Mouse (Mus musculus) heart, embryonic 13.5 days (tissue): ENCODE data around the gene Sufu. TPM values are rescaled to one million over a fixed set of nuclear protein-coding genes. Genes with fewer than 3 reads are reported as not detected.

Experiments
- ATAC-seq: fragments of 200-750 bp; cut with Nextera tagmentation; 2 replicates; pipeline ENCODE4 v1.8.0; 2017; ENCODE audit warnings: moderate TSS enrichment; ENCODE audit not compliant: insufficient number of reproducible peaks, low FRiP score, low TSS enrichment; ENCODE audit errors: extremely low read depth
- H3K27ac ChIP-seq: fragments of 300-500 bp; sonication (generic); replicated peaks from 2 replicates; pipeline ENCODE4 v1.5.1; 2015; ENCODE audit warnings: moderate library complexity, mild to moderate bottlenecking, inconsistent platforms
- H3K27me3 ChIP-seq: fragments of 300-500 bp; sonication (generic); replicated peaks from 2 replicates; pipeline ENCODE4 v1.6.1; 2015; ENCODE audit warnings: mild to moderate bottlenecking, inconsistent platforms
- H3K36me3 ChIP-seq: fragments of 300-500 bp; sonication (generic); 2 replicates; pipeline ENCODE4 v1.6.1; 2015; ENCODE audit warnings: mild to moderate bottlenecking, inconsistent platforms
- H3K4me1 ChIP-seq: fragments of 300-500 bp; sonication (generic); 2 replicates; pipeline ENCODE4 v1.6.1; 2015; ENCODE audit warnings: inconsistent platforms
- H3K4me2 ChIP-seq: fragments of 300-500 bp; sonication (generic); 2 replicates; pipeline ENCODE4 v1.6.1; 2015; ENCODE audit warnings: inconsistent platforms, mild to moderate bottlenecking, moderate library complexity
- H3K4me3 ChIP-seq: fragments of 300-500 bp; sonication (generic); 2 replicates; pipeline ENCODE4 v1.5.1; 2015; ENCODE audit warnings: moderate library complexity, mild to moderate bottlenecking, inconsistent platforms
- H3K9ac ChIP-seq: fragments of 300-500 bp; sonication (generic); 2 replicates; pipeline ENCODE4 v1.6.1; 2015; ENCODE audit warnings: inconsistent platforms, mild to moderate bottlenecking, moderate library complexity
- H3K9me3 ChIP-seq: fragments of 300-500 bp; sonication (generic); 2 replicates; pipeline ENCODE4 v1.6.1; 2016; ENCODE audit warnings: inconsistent platforms
- WGBS: fragments of 180-500 bp; shearing (Covaris S2); methylation state at CpG from one replicate; pipeline ENCODE4 v1.1.7; 2015; ENCODE audit warnings: mixed read lengths; 5-methylcytosine and 5-hydroxymethylcytosine counted together
- polyA plus RNA-seq: library from polyadenylated mRNA; unstranded; fragments of >200 nt; fragmentation: Nextera tagmentation; extraction: Ambion mirVana; gene quantifications from 2 replicates; pipeline ENCODE4 v1.2.1, GENCODE M21; 2015

Sufu gene
- polyA plus RNA-seq, 1 experiment from 2014 or later: 18.4 TPM

- WGBS: under 1% methylated on average over 41 of the region's 50 CpGs
Measured at GRCm38 (mm10) chr19:46500581-46501341, 104.1 kb downstream of the Sufu start.

GRCm38 (mm10) chr19:46501401-46502068, 104.8 kb downstream of the Sufu start, which contains the start of gene Trim8:
Gene Trim8 (plus strand): TSS chr19:46501702.
- Histone ChIP-seq H3K9me3 (no peaks in the 10 kb centered on the region), H3K27ac (peak within 1 kb of the TSS; percentile 100), H3K9ac (peak within 1 kb of the TSS; percentile 99), H3K27me3 (no peaks in the 10 kb centered on the region), H3K4me2 (peak within 1 kb of the TSS; percentile 88), H3K4me3 (peak within 1 kb of the TSS; percentile 79), H3K4me1 (peaks cover 32% of the 10 kb centered on the region), H3K36me3 (peaks cover 16% of the 10 kb centered on the region)
- WGBS: under 1% methylated on average over 60 of the region's 64 CpGs
- 0 out of 2 replicates have a peak, but pooled peaks have one; percentile 14 for ATAC-seq

More at GRCm38 (mm10) chr19:46500581-46501341, 104.1 kb downstream of the Sufu start:
- Histone ChIP-seq H3K4me1 (peaks cover 24% of the 10 kb centered on the region), H3K9ac (peak overlapping the region; percentile 99), H3K36me3 (peaks cover 8% of the 10 kb centered on the region), H3K27ac (peak overlapping the region; percentile 100), H3K4me2 (peak overlapping the region; percentile 88), H3K9me3 (no peaks in the 10 kb centered on the region), H3K4me3 (peak overlapping the region; percentile 79), H3K27me3 (no peaks in the 10 kb centered on the region)
- no peak for ATAC-seq

- Histone ChIP-seq H3K9me3 (no peaks in the 10 kb centered on the region), H3K27ac (peak overlapping the region; percentile 100), H3K4me2 (peak overlapping the region; percentile 88), H3K9ac (peak overlapping the region; percentile 99), H3K27me3 (no peaks in the 10 kb centered on the region), H3K4me3 (peak overlapping the region; percentile 79), H3K36me3 (peaks cover 21% of the 10 kb centered on the region), H3K4me1 (peaks cover 37% of the 10 kb centered on the region)
- WGBS: under 1% methylated on average over 43 of the region's 46 CpGs
- ATAC-seq: no peak
Measured at GRCm38 (mm10) chr19:46502069-46502455, 105.4 kb downstream of the Sufu start.

GRCm38 (mm10) chr19:46502471-46503166, 105.9 kb downstream of the Sufu start:
- no peaks in the 10 kb centered on the region for H3K9me3 ChIP-seq
- under 1% methylated on average over 53 of the region's 53 CpGs for WGBS
- H3K4me2 ChIP-seq: peak overlapping the region; percentile 88
- ATAC-seq: no peak
- H3K36me3 ChIP-seq: peaks cover 27% of the 10 kb centered on the region
- H3K4me1 ChIP-seq: peaks cover 43% of the 10 kb centered on the region
- H3K4me3 ChIP-seq: peak overlapping the region; percentile 79
- H3K9ac ChIP-seq: peak overlapping the region; percentile 99
- H3K27me3 ChIP-seq: no peaks in the 10 kb centered on the region
- H3K27ac ChIP-seq: peak overlapping the region; percentile 100

- ATAC-seq: peak; percentile 14; the same call in 1 of the 2 replicates
- H3K27me3 ChIP-seq: no peaks in the 10 kb centered on the region
- peak overlapping the region; percentile 79 for H3K4me3 ChIP-seq
- peak overlapping the region; percentile 99 for H3K9ac ChIP-seq
- H3K36me3 ChIP-seq: peaks cover 36% of the 10 kb centered on the region
- H3K4me2 ChIP-seq: peak overlapping the region; percentile 88
- peaks cover 52% of the 10 kb centered on the region for H3K4me1 ChIP-seq
- no peaks in the 10 kb centered on the region for H3K9me3 ChIP-seq
- peak overlapping the region; percentile 100 for H3K27ac ChIP-seq
- under 1% methylated on average over 21 of the region's 21 CpGs for WGBS
Measured at GRCm38 (mm10) chr19:46503351-46504084, 106.8 kb downstream of the Sufu start.

GRCm38 (mm10) chr19:46504085-46504552, 107.4 kb downstream of the Sufu start:
- Histone ChIP-seq H3K4me1 (peaks cover 55% of the 10 kb centered on the region), H3K9ac (peak overlapping the region; percentile 99), H3K27me3 (no peaks in the 10 kb centered on the region), H3K36me3 (peaks cover 41% of the 10 kb centered on the region), H3K27ac (peak overlapping the region; percentile 100), H3K9me3 (no peaks in the 10 kb centered on the region), H3K4me2 (peak overlapping the region; percentile 88), H3K4me3 (peak overlapping the region; percentile 79)
- no peak for ATAC-seq
- 8% methylated on average over 4 of the region's 4 CpGs for WGBS

- no peak for ATAC-seq
- Histone ChIP-seq H3K27ac (peak overlapping the region; percentile 100), H3K4me2 (peak overlapping the region; percentile 88), H3K4me1 (peaks cover 60% of the 10 kb centered on the region), H3K9me3 (no peaks in the 10 kb centered on the region), H3K36me3 (peaks cover 48% of the 10 kb centered on the region), H3K27me3 (no peaks in the 10 kb centered on the region), H3K4me3 (peak overlapping the region; percentile 79), H3K9ac (peak overlapping the region; percentile 99)
- WGBS: 22% methylated on average over 9 of the region's 9 CpGs
Measured at GRCm38 (mm10) chr19:46504822-46505417, 108.2 kb downstream of the Sufu start.

- H3K27me3 ChIP-seq: no peaks in the 10 kb centered on the region
- H3K4me3 ChIP-seq: peak overlapping the region; percentile 79
- H3K4me2 ChIP-seq: peak overlapping the region; percentile 88
- ATAC-seq: no peak
- H3K4me1 ChIP-seq: peaks cover 69% of the 10 kb centered on the region
- H3K9me3 ChIP-seq: no peaks in the 10 kb centered on the region
- peak overlapping the region; percentile 100 for H3K27ac ChIP-seq
- peaks cover 55% of the 10 kb centered on the region for H3K36me3 ChIP-seq
- WGBS: 69% methylated on average over 8 of the region's 8 CpGs
- peak overlapping the region; percentile 99 for H3K9ac ChIP-seq
Measured at GRCm38 (mm10) chr19:46505646-46506371, 109.1 kb downstream of the Sufu start.

- peak overlapping the region; percentile 99 for H3K9ac ChIP-seq
- no peaks in the 10 kb centered on the region for H3K9me3 ChIP-seq
- H3K4me3 ChIP-seq: peak overlapping the region; percentile 79
- WGBS: 56% methylated on average over 3 of the region's 3 CpGs
- ATAC-seq: no peak
- peak overlapping the region; percentile 88 for H3K4me2 ChIP-seq
- H3K27ac ChIP-seq: 0 out of 2 replicates have a peak overlapping the region, but pooled peaks have one; percentile 24
- no peaks in the 10 kb centered on the region for H3K27me3 ChIP-seq
- peaks cover 57% of the 10 kb centered on the region for H3K36me3 ChIP-seq
- H3K4me1 ChIP-seq: peaks cover 74% of the 10 kb centered on the region
Measured at GRCm38 (mm10) chr19:46506372-46506717, 109.6 kb downstream of the Sufu start.

- WGBS: 77% methylated on average over 8 of the region's 8 CpGs
Measured at GRCm38 (mm10) chr19:46507181-46507581, 110.5 kb downstream of the Sufu start.

More at GRCm38 (mm10) chr19:46507181-46507581, 110.5 kb downstream of the Sufu start:
- no peak for ATAC-seq
- H3K9me3 ChIP-seq: no peaks in the 10 kb centered on the region
- peaks cover 65% of the 10 kb centered on the region for H3K36me3 ChIP-seq
- no peaks in the 10 kb centered on the region for H3K27me3 ChIP-seq
- H3K9ac ChIP-seq: peak overlapping the region; percentile 99
- peak overlapping the region; percentile 88 for H3K4me2 ChIP-seq
- H3K27ac ChIP-seq: peak overlapping the region; percentile 24; the same call in 1 of the 2 replicates
- peaks cover 81% of the 10 kb centered on the region for H3K4me1 ChIP-seq
- 0 out of 2 replicates have a peak overlapping the region, but pooled peaks have one; percentile 79 for H3K4me3 ChIP-seq
